Mouse (Mus musculus): ENCODE measurements at regions not wholly inside any gene's neighbourhood (a gene's known extent, or its start where the extent isn't known, plus 50 kb on each side); places are given as distances from the start of the nearest gene placed in this dataset.

- Histone ChIP-seq H3K4me2 (ENCODE audit: low read depth) (no peak overlapping the region), H3K4me3 (no peak overlapping the region), H3K36me3 (ENCODE audit: control insufficient read depth, insufficient read depth) (no peaks in the 10 kb centered on the region), H3K27me3 (ENCODE audit: control insufficient read depth, insufficient read depth, insufficient read length) (peaks cover 66% of the 10 kb centered on the region), H3K79me2 (ENCODE audit: control insufficient read depth, insufficient read depth) (no peaks in the 10 kb centered on the region), H3ac (ENCODE audit: control insufficient read depth, insufficient read length) (no peak overlapping the region)
- TF ChIP-seq E2F4 (IDR thresholded peaks at IDR 0.05; ENCODE audit: insufficient read depth) (no peak), TCF3 (IDR thresholded peaks at IDR 0.05; ENCODE audit: insufficient read length, low read depth) (no peak), SRF (IDR thresholded peaks at IDR 0.05; ENCODE audit: control insufficient read depth, insufficient read length, low read depth) (no peak), MYOG (IDR thresholded peaks at IDR 0.05; ENCODE audit: control insufficient read depth in 1 of 3, insufficient read depth in 1 of 3, insufficient read length in 2 of 3, low read depth in 2 of 3) (no peak), CEBPB (IDR thresholded peaks at IDR 0.05; ENCODE audit: insufficient read depth, poor library complexity, severe bottlenecking) (no peak), POLR2A (IDR thresholded peaks at IDR 0.05; ENCODE audit: insufficient read length, low read depth) (no peak), REST (IDR thresholded peaks at IDR 0.05; ENCODE audit: insufficient read depth, insufficient read length) (no peak), USF1 (IDR thresholded peaks at IDR 0.05; ENCODE audit: low read depth) (no peak), TCF12 (IDR thresholded peaks at IDR 0.05; ENCODE audit: insufficient read depth, poor library complexity, severe bottlenecking) (no peak), MYOD1 (IDR thresholded peaks at IDR 0.05; ENCODE audit: control insufficient read depth in 1 of 3, insufficient read length in 2 of 3, low read depth in 2 of 3) (no peak), POLR2AphosphoS2 (IDR thresholded peaks at IDR 0.05; ENCODE audit: insufficient read length, low read depth) (no peak), MAX (IDR thresholded peaks at IDR 0.05; ENCODE audit: low read depth) (no peak)
These were observed 71.7 kb upstream of the Rxra start for GRCm38 (mm10) chr2:27604588-27604987.

DNA sequence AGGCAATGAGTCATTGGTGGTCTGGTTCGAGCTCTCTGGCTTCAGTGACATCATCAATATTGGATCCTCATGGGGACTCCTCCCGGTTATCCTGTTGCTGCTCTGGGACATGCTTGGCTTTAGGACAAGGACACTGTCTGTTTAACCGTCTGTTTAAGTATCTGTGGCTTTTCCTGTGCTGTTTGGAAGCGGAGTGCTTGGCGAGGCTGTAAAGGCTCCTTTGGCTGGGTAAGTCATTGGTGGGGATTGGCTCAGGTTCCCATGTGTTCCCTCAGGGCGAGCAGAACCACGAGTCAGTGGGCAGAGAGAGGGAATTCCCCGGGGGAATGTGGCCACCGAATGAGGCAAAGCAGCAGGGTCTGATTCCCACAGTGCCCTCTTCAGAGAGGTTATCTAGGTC, 69.4 kb upstream of the Rxra start:
- H3K79me2 ChIP-seq (ENCODE audit: control insufficient read depth, insufficient read depth) = no peaks in the 10 kb centered on the region
- H3K4me2 ChIP-seq (ENCODE audit: low read depth) = no peak overlapping the region
- no peaks in the 10 kb centered on the region for H3K36me3 ChIP-seq (ENCODE audit: control insufficient read depth, insufficient read depth)
- H3K4me3 ChIP-seq = no peak overlapping the region
- peaks cover 48% of the 10 kb centered on the region for H3K27me3 ChIP-seq (ENCODE audit: control insufficient read depth, insufficient read depth, insufficient read length)
- TF ChIP-seq POLR2AphosphoS2 (IDR thresholded peaks at IDR 0.05; ENCODE audit: insufficient read length, low read depth) (no peak), SRF (IDR thresholded peaks at IDR 0.05; ENCODE audit: control insufficient read depth, insufficient read length, low read depth) (no peak), CEBPB (IDR thresholded peaks at IDR 0.05; ENCODE audit: insufficient read depth, poor library complexity, severe bottlenecking) (no peak), MAX (IDR thresholded peaks at IDR 0.05; ENCODE audit: low read depth) (no peak), USF1 (IDR thresholded peaks at IDR 0.05; ENCODE audit: low read depth) (no peak), E2F4 (IDR thresholded peaks at IDR 0.05; ENCODE audit: insufficient read depth) (no peak), POLR2A (IDR thresholded peaks at IDR 0.05; ENCODE audit: insufficient read length, low read depth) (no peak), MYOG (IDR thresholded peaks at IDR 0.05; ENCODE audit: control insufficient read depth in 1 of 3, insufficient read depth in 1 of 3, insufficient read length in 2 of 3, low read depth in 2 of 3) (no peak), TCF3 (IDR thresholded peaks at IDR 0.05; ENCODE audit: insufficient read length, low read depth) (no peak), TCF12 (IDR thresholded peaks at IDR 0.05; ENCODE audit: insufficient read depth, poor library complexity, severe bottlenecking) (no peak), REST (IDR thresholded peaks at IDR 0.05; ENCODE audit: insufficient read depth, insufficient read length) (no peak), MYOD1 (IDR thresholded peaks at IDR 0.05; ENCODE audit: control insufficient read depth in 1 of 3, insufficient read length in 2 of 3, low read depth in 2 of 3) (no peak)
- H3ac ChIP-seq (ENCODE audit: control insufficient read depth, insufficient read length) = no peak overlapping the region

DNA sequence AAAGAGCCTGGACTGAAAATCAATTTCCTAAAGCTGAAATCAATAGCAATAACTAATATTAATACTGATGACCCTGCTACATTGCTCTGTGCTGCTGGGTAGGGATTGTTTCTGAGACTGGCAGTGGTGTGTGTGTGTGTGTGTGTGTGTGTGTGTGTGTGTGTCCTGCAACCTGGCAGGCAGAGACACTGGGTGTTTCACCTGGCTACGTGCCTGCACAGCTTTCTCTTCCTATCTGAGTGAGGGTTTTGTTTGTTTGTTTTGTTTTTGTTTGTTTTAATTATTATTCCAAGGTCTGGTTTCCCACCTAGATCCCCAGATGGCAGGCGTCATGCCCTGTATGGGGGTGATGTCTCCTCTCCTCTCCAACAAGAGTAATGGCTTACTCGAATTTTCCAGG, 54.5 kb upstream of the Rxra start:
- no peak overlapping the region for H3K4me3 ChIP-seq
- H3K79me2 ChIP-seq (ENCODE audit: control insufficient read depth, insufficient read depth) = no peaks in the 10 kb centered on the region
- H3K27me3 ChIP-seq (ENCODE audit: control insufficient read depth, insufficient read depth, insufficient read length) = peaks cover 64% of the 10 kb centered on the region
- no peak overlapping the region for H3K4me2 ChIP-seq (ENCODE audit: low read depth)
- TF ChIP-seq SRF (IDR thresholded peaks at IDR 0.05; ENCODE audit: control insufficient read depth, insufficient read length, low read depth) (no peak), TCF12 (IDR thresholded peaks at IDR 0.05; ENCODE audit: insufficient read depth, poor library complexity, severe bottlenecking) (no peak), REST (IDR thresholded peaks at IDR 0.05; ENCODE audit: insufficient read depth, insufficient read length) (no peak), CEBPB (IDR thresholded peaks at IDR 0.05; ENCODE audit: insufficient read depth, poor library complexity, severe bottlenecking) (no peak), MAX (IDR thresholded peaks at IDR 0.05; ENCODE audit: low read depth) (no peak), E2F4 (IDR thresholded peaks at IDR 0.05; ENCODE audit: insufficient read depth) (no peak), MYOD1 (IDR thresholded peaks at IDR 0.05; ENCODE audit: control insufficient read depth in 1 of 3, insufficient read length in 2 of 3, low read depth in 2 of 3) (no peak), POLR2AphosphoS2 (IDR thresholded peaks at IDR 0.05; ENCODE audit: insufficient read length, low read depth) (no peak), MYOG (IDR thresholded peaks at IDR 0.05; ENCODE audit: control insufficient read depth in 1 of 3, insufficient read depth in 1 of 3, insufficient read length in 2 of 3, low read depth in 2 of 3) (no peak), POLR2A (IDR thresholded peaks at IDR 0.05; ENCODE audit: insufficient read length, low read depth) (no peak)
- H3K36me3 ChIP-seq (ENCODE audit: control insufficient read depth, insufficient read depth) = no peaks in the 10 kb centered on the region
- H3ac ChIP-seq (ENCODE audit: control insufficient read depth, insufficient read length) = no peak overlapping the region

GRCm38 (mm10) chr2:27624656-27625366, 51.4 kb upstream of the Rxra start:
- no peak overlapping the region for H3K4me3 ChIP-seq
- H3K36me3 ChIP-seq (ENCODE audit: control insufficient read depth, insufficient read depth) = no peaks in the 10 kb centered on the region
- no peaks in the 10 kb centered on the region for H3K79me2 ChIP-seq (ENCODE audit: control insufficient read depth, insufficient read depth)
- H3K4me2 ChIP-seq (ENCODE audit: low read depth) = no peak overlapping the region
- H3ac ChIP-seq (ENCODE audit: control insufficient read depth, insufficient read length) = no peak overlapping the region
- TF ChIP-seq TCF12 (IDR thresholded peaks at IDR 0.05; ENCODE audit: insufficient read depth, poor library complexity, severe bottlenecking) (no peak), MYOG (IDR thresholded peaks at IDR 0.05; ENCODE audit: control insufficient read depth in 1 of 3, insufficient read depth in 1 of 3, insufficient read length in 2 of 3, low read depth in 2 of 3) (no peak)
- peaks cover 42% of the 10 kb centered on the region for H3K27me3 ChIP-seq (ENCODE audit: control insufficient read depth, insufficient read depth, insufficient read length)

All from myocyte (in vitro differentiated cells).